Mouse (Mus musculus) erythroblast, embryonic 14.5 days (primary cell): ENCODE results near the gene Kmt2d. TPM values are rescaled to one million over a fixed set of nuclear protein-coding genes. Genes with fewer than 3 reads are reported as not detected.

Experiments
- H3K27me3 ChIP-seq: 2 replicates; pipeline ENCODE4 v1.6.1; 2012; ENCODE audit warnings: inconsistent platforms; ENCODE audit not compliant: control insufficient read depth
- H3K36me3 ChIP-seq: 2 replicates; pipeline ENCODE4 v1.6.1; 2012; ENCODE audit warnings: mild to moderate bottlenecking, inconsistent platforms; ENCODE audit not compliant: control insufficient read depth
- H3K4me1 ChIP-seq: 2 replicates; pipeline ENCODE4 v1.6.1; 2012; ENCODE audit warnings: inconsistent platforms; ENCODE audit not compliant: control insufficient read depth
- H3K4me3 ChIP-seq: replicated peaks from 2 replicates; pipeline ENCODE3; 2012; ENCODE audit warnings: moderate library complexity, mild to moderate bottlenecking, inconsistent platforms
- H3K9me3 ChIP-seq: 2 replicates; pipeline ENCODE4 v1.6.1; 2012; ENCODE audit warnings: low read length, inconsistent platforms, mixed read lengths; ENCODE audit not compliant: control insufficient read depth
- GATA1 ChIP-seq: IDR thresholded peaks from 2 replicates; pipeline ENCODE4 v1.6.1; 2012; ENCODE audit warnings: low read length, inconsistent platforms, mixed read lengths
- TAL1 ChIP-seq: IDR thresholded peaks from 3 replicates; pipeline ENCODE4 v1.6.1; 2012; ENCODE audit warnings: low read length, inconsistent platforms, mixed read lengths
- polyA plus RNA-seq: library from polyadenylated mRNA; stranded (reverse); fragments of >175 nt; gene quantifications from 2 replicates; pipeline ENCODE4 v1.2.3, GENCODE M21; 2012

Kmt2d gene
- polyA plus RNA-seq, 1 experiment, result 2.6 TPM

DNA sequence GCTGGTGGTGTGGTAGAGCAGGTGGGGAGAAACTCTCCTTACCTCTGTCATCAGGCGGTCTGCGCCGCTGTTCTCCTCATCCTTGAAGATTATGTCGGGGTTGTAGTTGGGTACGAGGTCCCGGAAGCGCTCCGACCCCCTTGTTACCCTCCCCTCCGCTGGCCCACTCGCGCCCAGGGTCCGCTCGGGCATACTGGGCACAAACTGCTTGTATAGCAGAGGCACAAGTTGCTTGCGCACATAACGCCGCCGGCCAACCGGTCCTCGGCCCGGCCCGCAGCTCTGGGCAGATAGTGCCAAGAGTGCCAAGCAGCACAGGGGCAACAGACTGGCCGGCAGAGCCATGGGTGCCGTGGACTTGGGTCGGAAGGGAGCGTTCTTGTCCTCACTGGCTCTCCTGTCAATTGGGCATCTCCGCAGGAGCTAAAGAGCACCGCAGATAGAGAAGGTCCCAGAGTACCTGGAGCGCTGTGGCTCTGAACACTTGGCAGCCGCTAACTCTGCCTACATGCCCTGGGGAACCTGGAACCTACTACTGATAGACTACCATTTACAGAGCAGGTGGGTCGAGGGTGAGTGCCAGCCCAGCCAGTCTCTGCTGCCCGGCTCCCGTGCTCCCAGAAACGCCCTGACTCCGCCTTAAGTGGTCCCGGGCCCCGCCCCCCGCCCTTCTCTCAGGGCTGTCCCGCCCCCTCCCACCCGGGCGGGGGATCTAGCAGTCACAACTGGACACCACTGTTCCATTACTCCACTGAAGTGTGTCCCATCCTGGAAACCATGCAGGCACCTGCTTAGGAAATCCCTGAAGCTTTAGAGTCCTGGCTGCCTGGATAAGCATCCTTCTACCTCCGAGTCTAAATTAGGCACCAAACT, 27.2 kb upstream of the Kmt2d start, which contains the start of gene Dhh:
TSS of gene Dhh (minus strand) at position 613 of the 873 bp plus-strand sequence.
- Histone ChIP-seq H3K36me3 (no peaks in the 10 kb centered on the region), H3K27me3 (peaks cover 81% of the 10 kb centered on the region), H3K4me3 (no peak within 1 kb of the TSS), H3K9me3 (peaks cover 16% of the 10 kb centered on the region; the same call in 1 of the 2 replicates), H3K4me1 (peaks cover 37% of the 10 kb centered on the region)
- no peak for TF ChIP-seq TAL1
- no peak for TF ChIP-seq GATA1

DNA sequence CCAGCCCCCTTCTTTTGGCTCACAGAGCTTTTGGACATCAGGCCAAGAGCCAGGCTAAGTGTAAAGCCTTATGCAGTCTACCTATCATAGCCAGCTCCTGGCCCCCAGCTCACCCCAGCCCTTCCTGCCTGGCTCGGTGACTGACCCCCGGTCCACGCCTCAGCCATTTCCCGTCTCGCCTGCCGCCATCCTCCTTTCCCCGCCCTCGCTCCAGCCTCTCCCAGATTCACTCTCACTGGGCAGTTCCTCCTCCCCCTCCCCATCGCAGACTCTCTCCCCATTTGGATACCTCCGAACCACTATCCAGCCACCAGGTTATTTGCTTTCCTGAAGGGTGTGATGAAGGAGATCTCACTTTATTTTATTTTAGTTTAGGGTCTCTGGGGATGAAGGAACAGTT, 26.5 kb upstream of the Kmt2d start:
- H3K4me1 ChIP-seq, result peaks cover 37% of the 10 kb centered on the region
- no peaks in the 10 kb centered on the region for H3K36me3 ChIP-seq
- H3K9me3 ChIP-seq, result peaks cover 16% of the 10 kb centered on the region; the same call in 1 of the 2 replicates
- H3K4me3 ChIP-seq, result no peak overlapping the region
- peaks cover 87% of the 10 kb centered on the region for H3K27me3 ChIP-seq
- TF ChIP-seq TAL1 (no peak), GATA1 (no peak)

DNA sequence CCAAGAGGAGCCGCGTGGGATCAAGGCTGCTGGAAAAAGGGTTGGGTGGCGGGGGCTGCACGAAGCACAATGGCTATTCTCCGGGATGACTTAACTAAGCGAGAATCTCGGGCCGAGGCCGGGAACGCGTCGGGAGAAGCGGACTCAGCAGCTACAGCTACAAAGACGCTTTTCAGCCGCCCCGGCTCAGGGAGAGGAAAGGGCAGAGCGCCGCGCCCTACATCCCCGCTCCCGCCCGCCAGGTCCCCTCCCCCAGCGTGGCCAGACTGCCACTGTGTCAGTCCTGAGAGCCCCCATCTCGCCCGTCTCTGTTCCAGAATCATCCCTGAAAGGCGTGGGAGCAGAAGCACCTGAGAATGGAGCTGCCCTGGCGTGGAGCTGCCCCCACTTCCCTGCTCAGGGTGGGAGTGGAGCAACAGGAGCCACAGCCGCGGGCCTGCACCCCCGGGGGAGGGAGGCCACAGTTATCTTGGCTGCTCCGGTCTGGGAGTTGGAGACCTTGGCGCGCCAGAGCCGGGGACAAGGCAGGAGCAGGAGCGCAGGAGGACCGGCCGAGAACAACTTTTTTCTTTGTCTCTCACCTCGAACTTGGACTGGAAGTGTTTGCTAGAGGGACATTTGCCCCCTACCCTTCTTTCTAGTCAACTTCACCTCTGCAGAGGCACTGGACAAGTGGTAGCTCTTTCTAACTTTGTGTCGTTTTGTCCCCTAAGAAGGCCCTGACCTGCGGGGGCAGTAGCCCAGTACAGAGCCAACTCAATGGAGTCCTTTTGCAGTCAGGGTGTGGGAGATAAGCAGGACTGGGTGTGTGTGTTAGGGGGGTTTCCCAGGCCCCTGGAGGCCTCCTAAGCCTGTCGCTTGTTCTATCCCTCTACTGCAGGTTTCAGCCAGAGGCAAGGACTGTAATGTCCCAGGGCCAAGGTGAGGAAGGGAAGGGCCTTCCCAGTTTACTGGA, 24.9 kb upstream of the Kmt2d start:
- peaks cover 16% of the 10 kb centered on the region; the same call in 1 of the 2 replicates for H3K9me3 ChIP-seq
- peak overlapping the region; percentile 33 for H3K4me3 ChIP-seq
- TF ChIP-seq GATA1, result no peak
- TF ChIP-seq TAL1, result no peak
- peaks cover 99% of the 10 kb centered on the region for H3K27me3 ChIP-seq
- peaks cover 50% of the 10 kb centered on the region for H3K4me1 ChIP-seq
- H3K36me3 ChIP-seq, result no peaks in the 10 kb centered on the region

DNA sequence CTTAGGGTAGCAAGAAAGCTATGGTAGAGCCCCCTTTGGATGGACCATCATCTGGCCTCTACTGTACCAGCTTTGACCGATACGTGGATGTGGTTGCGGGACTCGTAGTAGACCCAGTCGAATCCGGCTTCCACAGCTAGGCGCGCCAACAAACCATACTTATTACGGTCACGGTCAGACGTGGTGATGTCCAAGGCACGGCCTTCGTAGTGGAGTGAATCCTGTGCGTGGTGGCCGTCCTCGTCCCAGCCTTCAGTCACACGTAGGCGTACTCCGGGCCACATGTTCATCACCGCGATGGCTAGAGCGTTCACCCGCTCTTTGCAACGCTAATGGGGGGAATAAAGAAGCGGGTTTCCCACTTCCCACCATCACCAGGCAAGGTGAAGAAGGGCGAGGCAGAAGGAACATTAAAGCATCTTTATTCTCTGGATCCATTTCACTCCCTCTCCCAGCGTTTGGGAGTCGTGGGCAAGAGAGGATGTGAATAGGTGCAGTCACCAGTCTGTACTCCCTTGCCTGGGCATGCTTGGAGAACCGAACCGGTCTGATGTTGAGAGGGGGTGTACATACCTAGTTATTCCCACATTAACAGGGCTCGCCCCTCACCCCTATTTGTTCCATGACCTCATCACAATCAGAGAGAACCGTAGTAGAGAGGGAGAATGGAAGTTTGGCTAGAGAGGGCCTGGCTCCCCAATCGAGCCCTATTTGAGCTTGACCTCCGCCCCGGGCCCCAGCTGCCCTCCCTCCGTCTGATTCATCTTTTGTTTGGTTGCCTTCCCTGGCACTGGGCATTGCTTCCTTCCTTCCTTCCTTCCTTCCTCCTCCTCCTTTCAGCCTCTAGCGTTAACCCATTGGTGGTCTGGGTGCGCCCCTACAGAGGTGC, 24.0 kb upstream of the Kmt2d start:
- H3K4me3 ChIP-seq, result no peak overlapping the region
- peaks cover 90% of the 10 kb centered on the region for H3K27me3 ChIP-seq
- H3K36me3 ChIP-seq, result no peaks in the 10 kb centered on the region
- peaks cover 50% of the 10 kb centered on the region for H3K4me1 ChIP-seq
- peaks cover 16% of the 10 kb centered on the region; the same call in 1 of the 2 replicates for H3K9me3 ChIP-seq
- no peak for TF ChIP-seq TAL1
- TF ChIP-seq GATA1, result no peak

DNA sequence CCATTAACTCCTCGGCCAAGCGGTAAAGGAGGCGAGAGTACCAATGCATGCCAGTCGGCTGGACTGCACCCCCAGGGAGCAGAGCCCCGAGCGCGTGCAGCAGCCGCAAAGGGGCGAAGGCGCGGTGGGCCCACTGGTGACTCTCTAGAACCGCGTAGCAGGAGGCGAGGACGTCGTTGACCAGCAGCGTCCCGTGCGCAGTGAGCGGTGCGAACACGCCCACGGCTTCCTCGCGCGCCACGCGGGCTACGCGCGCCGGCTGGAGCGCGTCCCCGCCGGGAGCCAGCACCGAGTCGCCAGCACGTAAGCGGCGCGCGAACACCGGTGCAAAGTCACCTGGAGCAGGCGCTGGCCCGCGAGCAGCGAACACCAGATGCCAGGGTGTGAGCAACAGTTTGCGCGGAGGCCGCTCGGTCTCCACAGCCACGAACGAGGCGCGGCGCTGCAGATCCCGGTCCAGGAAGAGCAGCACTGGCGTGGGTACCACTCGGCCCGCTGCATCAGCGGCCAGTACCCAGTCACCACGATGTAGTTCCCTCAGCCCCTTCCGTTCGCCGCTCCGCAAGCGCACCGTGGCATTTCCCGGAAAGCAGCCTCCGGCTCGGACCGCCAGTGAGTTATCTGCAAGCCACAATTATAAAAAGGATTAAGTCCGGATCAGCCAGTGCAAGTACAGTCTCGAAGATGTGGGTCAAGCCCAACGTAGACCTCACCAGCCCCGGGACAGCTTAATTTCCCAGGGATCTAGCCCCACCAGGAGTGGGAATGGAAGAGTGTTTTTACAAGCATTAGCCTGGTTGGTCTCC, 23.1 kb upstream of the Kmt2d start, which contains the start of gene Rhebl1:
TSS of gene Rhebl1 (minus strand) at position 601 of the 806 bp plus-strand sequence.
- Histone ChIP-seq H3K4me1 (peaks cover 50% of the 10 kb centered on the region), H3K9me3 (peaks cover 14% of the 10 kb centered on the region; the same call in 1 of the 2 replicates)

DNA sequence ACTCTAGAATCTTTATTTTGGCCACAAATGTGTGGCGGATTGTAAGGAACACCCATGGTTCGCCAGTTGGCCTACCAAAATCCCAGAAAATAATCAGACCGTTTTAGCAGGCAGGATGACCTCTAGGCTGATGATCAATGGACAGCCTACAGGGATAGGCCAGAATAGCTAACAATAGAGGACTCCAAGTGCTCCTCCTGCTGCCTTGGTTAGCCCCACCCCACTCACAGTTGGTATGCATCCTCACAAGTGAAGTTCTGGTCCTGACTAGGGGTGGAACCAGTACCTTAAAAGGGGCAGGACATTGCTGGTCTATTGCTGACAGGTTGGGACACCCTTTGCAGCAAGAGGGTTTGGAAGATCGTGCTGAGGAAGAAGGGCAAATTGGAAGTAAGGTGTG, 22.0 kb upstream of the Kmt2d start:
- Histone ChIP-seq H3K9me3 (peaks cover 11% of the 10 kb centered on the region; the same call in 1 of the 2 replicates), H3K36me3 (no peaks in the 10 kb centered on the region), H3K27me3 (peaks cover 74% of the 10 kb centered on the region), H3K4me1 (peaks cover 48% of the 10 kb centered on the region), H3K4me3 (no peak overlapping the region)
- TF ChIP-seq TAL1, result no peak
- TF ChIP-seq GATA1, result no peak

More for the DNA sequence above, 23.1 kb upstream of the Kmt2d start, which contains the start of gene Rhebl1:
- peaks cover 82% of the 10 kb centered on the region for H3K27me3 ChIP-seq
- peak within 1 kb of the TSS; percentile 54 for H3K4me3 ChIP-seq
- H3K36me3 ChIP-seq, result no peaks in the 10 kb centered on the region
- TF ChIP-seq TAL1 (no peak), GATA1 (no peak)

DNA sequence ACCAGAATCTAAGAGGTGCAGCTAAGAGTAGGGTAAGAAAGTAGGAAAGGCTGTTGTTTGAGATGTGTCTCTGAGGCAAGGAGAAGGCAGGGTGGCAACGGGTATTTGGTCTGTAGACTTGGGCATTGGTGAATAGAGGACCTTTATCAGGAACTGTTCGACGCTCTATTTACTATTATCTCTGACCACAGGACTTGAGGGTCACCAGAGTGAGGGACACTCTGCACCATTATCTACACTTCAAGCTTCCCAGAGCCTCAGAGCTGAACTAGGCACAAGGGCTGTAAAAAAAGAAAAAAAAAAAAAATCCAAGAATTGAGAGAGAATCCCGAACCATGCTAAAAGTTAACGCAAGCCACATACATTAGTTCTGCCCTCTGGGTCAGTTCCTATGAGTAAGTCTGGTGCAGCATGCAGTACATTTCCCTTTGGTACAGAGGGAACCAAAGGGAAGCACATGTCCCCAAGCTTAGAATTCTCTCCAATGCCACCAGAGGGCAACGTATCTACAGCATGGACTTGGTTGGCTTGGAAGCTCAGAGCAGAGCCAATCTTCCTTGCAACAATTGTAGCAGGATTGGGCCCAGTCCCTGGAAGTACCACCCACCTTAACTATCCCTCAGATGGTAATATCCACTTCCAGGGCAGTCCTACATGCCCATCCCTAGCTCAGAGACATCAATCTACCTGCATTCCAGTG, 21.1 kb upstream of the Kmt2d start:
- peaks cover 68% of the 10 kb centered on the region for H3K27me3 ChIP-seq
- H3K9me3 ChIP-seq, result peaks cover 7% of the 10 kb centered on the region; the same call in 1 of the 2 replicates
- H3K4me3 ChIP-seq, result no peak overlapping the region

More for the DNA sequence above, 21.1 kb upstream of the Kmt2d start:
- TF ChIP-seq TAL1 (no peak), GATA1 (no peak)
- peaks cover 46% of the 10 kb centered on the region for H3K4me1 ChIP-seq
- no peaks in the 10 kb centered on the region for H3K36me3 ChIP-seq
